Mouse (Mus musculus) midbrain, embryonic 12.5 days (tissue): ENCODE measurements around the gene Gm20075. TPM values are rescaled to one million over a fixed set of nuclear protein-coding genes. Genes with fewer than 3 reads are reported as not detected.
"Not testable (repeated sequence)": the region's sequence is repeated elsewhere in the genome, so short reads cannot be mapped to it uniquely, and the experiment has no call there.

Source experiments
- ATAC-seq: fragments of 200-750 bp; cut with Nextera tagmentation; 2 replicates; pipeline ENCODE4 v1.8.0; 2017; ENCODE audit warnings: low read depth, moderate TSS enrichment, moderate library complexity; ENCODE audit not compliant: low FRiP score
- H3K27ac ChIP-seq: fragments of 300-500 bp; sonication (generic); replicated peaks from 2 replicates; pipeline ENCODE4 v1.5.1; 2016; ENCODE audit warnings: mild to moderate bottlenecking
- H3K27me3 ChIP-seq: fragments of 300-500 bp; sonication (generic); 2 replicates; pipeline ENCODE4 v1.6.1; 2016; ENCODE audit warnings: mild to moderate bottlenecking
- H3K36me3 ChIP-seq: fragments of 300-500 bp; sonication (generic); 2 replicates; pipeline ENCODE4 v1.6.1; 2016
- H3K4me1 ChIP-seq: fragments of 300-500 bp; sonication (generic); 2 replicates; pipeline ENCODE4 v1.6.1; 2016
- H3K4me2 ChIP-seq: fragments of 300-500 bp; sonication (generic); replicated peaks from 2 replicates; pipeline ENCODE4 v1.6.1; 2016; ENCODE audit warnings: mild to moderate bottlenecking, moderate library complexity
- H3K4me3 ChIP-seq: fragments of 300-500 bp; sonication (generic); 2 replicates; pipeline ENCODE4 v1.5.1; 2016; ENCODE audit warnings: mild to moderate bottlenecking
- H3K9ac ChIP-seq: fragments of 300-500 bp; sonication (generic); replicated peaks from 2 replicates; pipeline ENCODE4 v1.6.1; 2016; ENCODE audit warnings: mild to moderate bottlenecking, moderate library complexity
- H3K9me3 ChIP-seq: fragments of 300-500 bp; sonication (generic); 2 replicates; pipeline ENCODE4 v1.6.1; 2016; ENCODE audit warnings: mild to moderate bottlenecking
- WGBS: fragments of 180-500 bp; shearing (Covaris S2); methylation state at CpG from one replicate; pipeline ENCODE4 v1.1.7; 2016; 5-methylcytosine and 5-hydroxymethylcytosine counted together
- polyA plus RNA-seq: library from polyadenylated mRNA; unstranded; fragments of >200 nt; fragmentation: Nextera tagmentation; extraction: Ambion mirVana; gene quantifications from 2 replicates; pipeline ENCODE4 v1.2.1, GENCODE M21; 2016

The Gm20075 gene
- polyA plus RNA-seq: 27.1 and 39.0 TPM in 2 replicates

DNA sequence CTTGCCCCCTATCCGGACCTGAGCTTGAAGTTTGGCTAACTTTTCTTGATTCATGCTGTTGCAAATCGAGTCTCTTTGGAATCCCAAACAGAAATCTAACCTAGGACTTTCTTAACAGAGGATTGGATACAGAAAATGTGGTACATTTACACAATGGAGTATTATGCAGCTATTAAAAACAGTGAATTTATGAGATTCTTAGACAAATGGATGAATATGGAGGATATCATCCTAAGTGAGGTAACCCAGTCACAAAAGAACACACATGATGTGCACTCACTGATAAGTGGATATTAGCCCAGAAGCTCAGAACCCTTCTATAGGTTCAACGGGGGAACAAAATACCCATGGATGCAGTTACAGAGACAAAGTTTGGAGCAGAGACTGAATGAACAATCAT lies at the start of gene Gm20075:
Gene Gm20075 (minus strand): TSS at position 101 of the 400 bp plus-strand sequence.
- H3K27ac ChIP-seq, H3K36me3 ChIP-seq, H3K4me1 ChIP-seq, H3K9ac ChIP-seq, H3K4me3 ChIP-seq, H3K4me2 ChIP-seq, H3K9me3 ChIP-seq, ATAC-seq, H3K27me3 ChIP-seq: not testable (repeated sequence)
- 88% methylated on average over 3 of the region's 3 CpGs for WGBS

DNA sequence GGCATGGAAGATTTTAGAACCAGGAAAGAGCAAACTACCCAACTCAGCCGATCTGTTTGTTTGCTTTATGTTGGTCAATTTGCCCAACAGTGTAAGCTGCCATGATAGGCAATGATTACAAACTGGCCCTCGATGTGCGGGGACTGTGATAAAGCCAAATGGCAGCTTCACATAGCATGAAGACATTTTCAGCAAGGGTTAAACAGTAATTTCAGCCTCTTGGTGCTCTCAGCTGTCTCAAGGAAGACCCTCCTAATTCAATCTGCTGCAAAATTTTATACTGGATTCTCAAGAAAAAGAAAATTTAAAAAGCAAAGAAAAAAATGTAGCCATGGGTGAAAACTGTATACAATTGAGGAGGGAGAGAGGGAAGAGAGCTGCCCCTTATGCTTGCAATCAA lies 47.9 kb upstream of the Gm20075 start:
- Histone ChIP-seq H3K36me3 (no peaks in the 10 kb centered on the region), H3K4me3 (no peak overlapping the region), H3K27me3 (peaks cover 54% of the 10 kb centered on the region), H3K4me2 (no peak overlapping the region), H3K27ac (no peak overlapping the region), H3K9ac (no peak overlapping the region), H3K9me3 (no peaks in the 10 kb centered on the region), H3K4me1 (peaks cover 19% of the 10 kb centered on the region)
- WGBS: 85% methylated on average over 3 of the region's 3 CpGs
- ATAC-seq: no peak

DNA sequence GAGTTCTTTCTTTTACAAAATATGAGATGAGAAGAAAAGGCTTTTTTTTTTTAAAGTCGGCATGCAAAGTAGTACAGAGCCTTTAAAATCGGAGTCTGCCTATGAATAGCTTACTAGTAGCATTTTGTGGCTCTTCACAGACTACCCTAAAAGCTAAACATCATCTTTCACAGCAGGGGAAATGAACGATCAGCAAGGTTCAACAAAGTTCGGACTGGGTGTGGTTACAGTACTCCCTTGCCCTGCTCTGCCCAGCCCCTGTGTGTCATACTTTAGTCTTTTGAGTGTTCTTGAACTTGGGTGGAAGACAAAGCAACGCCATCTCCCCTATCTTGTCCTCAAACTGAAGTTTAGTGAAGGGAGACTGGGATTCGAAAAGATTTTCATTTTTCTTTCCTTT lies 45.5 kb upstream of the Gm20075 start:
- Histone ChIP-seq H3K27ac (no peak overlapping the region), H3K36me3 (no peaks in the 10 kb centered on the region), H3K9ac (no peak overlapping the region), H3K9me3 (no peaks in the 10 kb centered on the region), H3K4me3 (no peak overlapping the region), H3K4me1 (peaks cover 8% of the 10 kb centered on the region), H3K27me3 (peaks cover 30% of the 10 kb centered on the region), H3K4me2 (no peak overlapping the region)
- no peak for ATAC-seq
- WGBS: 86% methylated on average over 6 of the region's 6 CpGs

DNA sequence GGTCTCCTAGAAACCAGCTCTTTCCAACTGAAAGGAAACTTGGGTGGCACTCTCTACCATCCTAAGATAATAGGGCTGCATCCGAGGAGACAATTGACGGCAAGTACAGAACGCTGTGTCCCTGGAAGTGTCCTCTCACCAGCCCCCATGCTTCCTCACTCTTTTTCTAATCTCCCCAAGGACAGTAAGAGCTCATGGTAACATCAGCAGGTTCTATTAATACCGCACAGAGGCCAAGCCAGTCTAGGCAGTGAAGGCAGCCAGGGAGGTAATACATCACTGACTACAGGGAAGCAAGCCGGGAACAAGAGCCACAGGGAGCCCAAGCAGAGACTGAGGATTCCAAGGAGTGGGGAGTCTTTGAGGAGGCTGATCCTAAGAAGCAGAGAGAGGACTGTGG lies 43.8 kb upstream of the Gm20075 start:
- H3K9me3 ChIP-seq: no peaks in the 10 kb centered on the region
- H3K4me2 ChIP-seq: no peak overlapping the region
- H3K27ac ChIP-seq: no peak overlapping the region
- no peaks in the 10 kb centered on the region for H3K36me3 ChIP-seq
- H3K4me1 ChIP-seq: no peaks in the 10 kb centered on the region
- no peak for ATAC-seq
- no peak overlapping the region for H3K9ac ChIP-seq
- H3K4me3 ChIP-seq: no peak overlapping the region
- H3K27me3 ChIP-seq: peaks cover 14% of the 10 kb centered on the region
- 71% methylated on average over 5 of the region's 5 CpGs for WGBS

DNA sequence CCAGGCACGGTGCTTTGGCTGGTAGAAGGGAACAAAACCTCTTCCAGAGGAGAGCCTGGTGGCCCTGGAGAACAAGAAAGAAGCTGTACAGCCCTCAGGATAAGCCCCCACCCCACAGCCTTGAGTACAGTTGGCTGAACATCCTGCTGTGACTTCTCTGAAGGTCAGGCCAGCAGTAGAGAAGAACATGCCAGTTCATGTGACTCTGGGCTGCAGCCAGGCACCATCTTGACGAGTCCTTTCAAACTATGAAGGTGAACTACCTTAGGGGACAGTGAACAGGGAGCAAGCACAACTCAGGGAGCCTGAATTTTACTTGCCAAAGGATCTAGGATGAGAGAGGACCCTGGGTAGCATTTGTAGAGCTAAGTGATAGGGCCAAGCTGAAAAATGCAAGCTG lies 31.5 kb upstream of the Gm20075 start:
- ATAC-seq: no peak
- H3K9ac ChIP-seq: no peak overlapping the region
- H3K27me3 ChIP-seq: no peaks in the 10 kb centered on the region
- no peaks in the 10 kb centered on the region for H3K36me3 ChIP-seq
- no peak overlapping the region for H3K4me2 ChIP-seq
- H3K9me3 ChIP-seq: no peaks in the 10 kb centered on the region
- H3K4me3 ChIP-seq: no peak overlapping the region
- no peak overlapping the region for H3K27ac ChIP-seq
- 81% methylated on average over 2 of the region's 2 CpGs for WGBS
- H3K4me1 ChIP-seq: no peaks in the 10 kb centered on the region

DNA sequence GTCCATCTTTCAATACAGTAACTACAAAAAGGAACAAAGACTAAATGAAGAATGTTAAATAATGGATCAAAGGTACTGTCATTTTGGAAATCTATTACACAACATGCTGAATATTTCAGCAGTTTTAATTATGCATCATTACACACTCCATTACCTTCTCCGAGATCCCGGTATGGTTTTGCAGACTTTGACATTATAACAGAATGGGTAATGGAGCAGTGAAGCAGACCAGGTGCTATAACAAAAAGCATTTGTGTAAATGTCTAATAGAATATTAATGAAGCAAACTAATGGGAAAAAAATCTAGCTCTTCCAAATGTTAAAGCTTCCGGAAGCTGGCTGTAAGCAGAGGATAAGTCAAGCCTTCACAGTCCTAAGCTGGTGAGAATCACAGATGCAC lies 29.6 kb upstream of the Gm20075 start:
- Histone ChIP-seq H3K27me3 (no peaks in the 10 kb centered on the region), H3K4me2 (no peak overlapping the region), H3K27ac (no peak overlapping the region), H3K4me3 (no peak overlapping the region), H3K4me1 (no peaks in the 10 kb centered on the region), H3K9ac (no peak overlapping the region), H3K36me3 (no peaks in the 10 kb centered on the region), H3K9me3 (no peaks in the 10 kb centered on the region)
- ATAC-seq: no peak
- WGBS: 65% methylated on average over 3 of the region's 3 CpGs

DNA sequence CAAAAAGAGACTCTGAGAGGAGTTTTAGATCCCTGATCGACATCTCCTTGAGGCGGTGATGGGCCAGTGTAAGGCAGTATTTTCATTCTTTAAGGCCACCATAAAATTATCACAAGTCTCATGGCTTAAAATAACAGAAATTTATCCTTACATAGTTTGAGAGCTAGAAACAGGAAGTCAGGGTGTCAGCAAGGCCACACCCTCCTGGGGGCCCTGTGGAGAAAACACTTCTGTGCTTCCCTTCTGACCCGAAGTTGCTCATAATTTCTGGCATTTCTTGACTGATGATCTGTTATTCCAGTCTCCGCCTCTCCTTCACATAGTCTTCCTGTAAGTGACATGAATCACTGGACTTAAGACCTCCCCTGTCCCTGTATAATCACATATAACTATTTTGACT lies 25.2 kb upstream of the Gm20075 start:
- ATAC-seq: no peak
- Histone ChIP-seq H3K27me3 (no peaks in the 10 kb centered on the region), H3K9ac (no peak overlapping the region), H3K27ac (no peak overlapping the region), H3K36me3 (no peaks in the 10 kb centered on the region), H3K9me3 (no peaks in the 10 kb centered on the region), H3K4me2 (no peak overlapping the region), H3K4me1 (no peaks in the 10 kb centered on the region), H3K4me3 (no peak overlapping the region)
- 83% methylated on average over 4 of the region's 4 CpGs for WGBS

DNA sequence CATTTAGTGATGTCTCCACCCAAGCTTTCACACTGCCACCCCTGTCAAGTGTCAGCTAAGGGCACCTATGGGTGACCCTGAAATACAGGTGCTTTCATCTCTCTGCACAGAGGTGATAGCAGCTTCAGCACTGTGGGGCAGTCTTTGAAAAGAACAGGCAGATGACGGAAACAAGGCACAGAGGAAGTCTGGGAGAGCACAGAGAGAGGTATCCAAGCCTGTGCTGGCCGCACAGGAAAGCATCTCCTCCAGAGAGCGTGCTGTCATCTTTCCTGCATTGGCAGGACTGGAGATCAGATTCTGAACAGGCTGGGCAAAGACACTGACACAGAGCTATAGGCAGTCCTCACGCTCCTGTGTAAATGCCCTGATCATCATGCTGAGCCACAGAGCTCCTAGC lies 9.8 kb upstream of the Gm20075 start:
- H3K4me2 ChIP-seq: no peak overlapping the region
- H3K9me3 ChIP-seq: no peaks in the 10 kb centered on the region
- no peak for ATAC-seq
- 70% methylated on average over 4 of the region's 4 CpGs for WGBS
- no peak overlapping the region for H3K27ac ChIP-seq
- H3K27me3 ChIP-seq: no peaks in the 10 kb centered on the region
- no peak overlapping the region for H3K4me3 ChIP-seq
- H3K4me1 ChIP-seq: no peaks in the 10 kb centered on the region
- no peaks in the 10 kb centered on the region for H3K36me3 ChIP-seq
- no peak overlapping the region for H3K9ac ChIP-seq

DNA sequence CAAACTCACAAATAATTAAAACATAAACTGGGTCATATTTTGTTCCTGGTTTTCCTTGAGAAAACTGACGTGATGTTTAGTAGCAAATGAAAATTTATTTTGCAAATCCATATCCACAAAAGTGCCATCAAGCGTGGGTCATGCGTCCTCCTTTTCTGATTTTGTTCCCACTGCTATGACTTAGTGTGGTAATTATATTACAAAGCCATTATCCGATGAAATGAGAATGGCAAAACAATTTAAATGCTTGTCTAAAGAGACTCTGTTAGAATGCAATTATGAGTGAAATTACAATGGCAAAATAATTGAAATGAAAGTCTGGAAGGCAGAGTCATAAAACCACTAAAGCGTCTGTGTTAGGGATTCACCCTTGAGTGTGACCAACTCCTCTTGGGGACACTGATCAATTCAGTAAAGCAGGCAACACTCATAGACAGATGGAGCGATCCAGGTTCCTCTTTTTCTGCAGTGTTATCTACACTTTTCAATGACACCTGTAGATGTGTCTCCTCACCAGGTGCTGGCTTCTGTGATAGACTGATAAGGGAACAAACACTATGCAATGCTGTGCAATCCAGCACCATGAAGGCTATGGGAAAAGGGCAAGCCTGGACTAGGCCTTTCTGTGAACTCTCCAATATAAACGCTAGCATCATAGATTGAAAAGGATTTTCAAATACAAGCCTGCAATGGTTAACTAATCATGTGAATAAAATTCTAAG lies 4.6 kb upstream of the Gm20075 start:
- no peak overlapping the region for H3K4me3 ChIP-seq
- H3K27ac ChIP-seq: no peak overlapping the region
- H3K9ac ChIP-seq: no peak overlapping the region
- no peak overlapping the region for H3K4me2 ChIP-seq
- H3K4me1 ChIP-seq: no peaks in the 10 kb centered on the region
- 87% methylated on average over 7 of the region's 7 CpGs for WGBS
- ATAC-seq: no peak
- H3K9me3 ChIP-seq: no peaks in the 10 kb centered on the region
- H3K27me3 ChIP-seq: no peaks in the 10 kb centered on the region
- H3K36me3 ChIP-seq: no peaks in the 10 kb centered on the region

DNA sequence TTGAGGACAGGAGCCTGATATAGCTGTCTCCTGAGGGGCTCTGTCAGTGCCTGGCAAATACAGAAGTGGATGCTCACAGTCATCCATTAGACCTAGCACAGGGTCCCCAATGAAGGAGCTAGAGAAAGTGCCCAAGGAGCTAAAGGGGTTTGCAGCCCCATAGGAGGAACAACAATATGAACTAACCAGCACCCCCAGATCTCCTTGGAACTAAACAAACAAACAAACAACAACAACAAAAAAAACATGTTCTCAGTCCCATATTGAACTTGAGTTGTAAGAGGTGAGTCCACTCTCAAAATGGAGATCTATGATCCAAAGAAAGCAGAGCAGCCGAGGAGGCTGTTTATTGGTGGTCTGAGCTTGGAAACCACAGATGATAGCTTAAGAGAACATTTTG lies 578 bp upstream of the Gm20075 start, which contains the start of gene Gm17190:
Gene Gm17190 (plus strand): TSS at position 301 of the 400 bp plus-strand sequence.
- H3K9ac ChIP-seq, H3K36me3 ChIP-seq, H3K4me2 ChIP-seq, H3K9me3 ChIP-seq, ATAC-seq, H3K4me3 ChIP-seq, H3K27ac ChIP-seq, H3K27me3 ChIP-seq, H3K4me1 ChIP-seq: not testable (repeated sequence)
- 100% methylated on average over 1 of the region's 1 CpGs for WGBS

DNA sequence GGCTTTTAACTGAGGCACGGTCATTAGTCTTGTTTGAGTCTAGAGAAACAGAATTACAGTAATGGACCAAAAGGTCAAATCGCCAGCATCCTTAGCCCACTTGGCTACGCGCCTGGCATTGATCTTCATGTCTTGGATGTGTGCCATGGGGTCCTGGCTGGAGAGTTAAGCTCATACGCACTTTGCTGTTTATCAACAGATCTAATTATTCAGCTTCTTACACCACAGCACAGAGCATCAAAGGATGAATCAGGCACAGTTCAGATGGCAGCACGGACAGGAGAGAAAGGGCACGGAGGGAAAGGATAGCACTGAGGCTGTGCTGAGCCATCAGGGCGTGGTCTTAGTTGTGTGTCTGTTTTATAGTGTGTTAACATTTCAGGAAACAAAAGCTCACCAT lies 7.6 kb downstream of the Gm20075 start:
- Histone ChIP-seq H3K9me3 (no peaks in the 10 kb centered on the region), H3K27ac (no peak overlapping the region), H3K9ac (no peak overlapping the region), H3K4me3 (no peak overlapping the region), H3K27me3 (no peaks in the 10 kb centered on the region), H3K4me2 (no peak overlapping the region), H3K36me3 (no peaks in the 10 kb centered on the region), H3K4me1 (no peaks in the 10 kb centered on the region)
- WGBS: 67% methylated on average over 8 of the region's 8 CpGs
- ATAC-seq: no peak

DNA sequence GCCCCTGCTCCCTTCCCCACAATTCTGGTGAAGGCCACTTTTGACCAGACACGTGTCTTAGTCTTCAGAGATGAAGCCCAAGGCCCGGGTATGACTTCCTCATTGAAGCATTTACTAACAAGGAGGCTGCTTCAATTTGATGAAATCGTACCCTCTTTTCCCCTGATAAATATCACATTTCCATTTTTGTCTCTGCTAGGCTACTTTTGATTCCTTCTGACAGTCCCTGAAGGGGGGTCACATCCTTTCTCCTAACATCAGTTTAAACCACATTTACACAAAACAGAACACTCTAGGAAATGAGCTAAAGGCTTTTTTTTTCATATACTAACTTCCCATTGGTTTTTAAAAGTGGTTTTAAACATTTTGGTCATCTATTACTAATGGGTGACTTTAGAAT lies 28.4 kb downstream of the Gm20075 start:
- H3K27me3 ChIP-seq: no peaks in the 10 kb centered on the region
- no peaks in the 10 kb centered on the region for H3K9me3 ChIP-seq
- WGBS: 92% methylated on average over 3 of the region's 3 CpGs
- H3K4me3 ChIP-seq: no peak overlapping the region
- H3K4me2 ChIP-seq: no peak overlapping the region
- no peaks in the 10 kb centered on the region for H3K36me3 ChIP-seq
- no peak overlapping the region for H3K27ac ChIP-seq
- no peak for ATAC-seq
- H3K4me1 ChIP-seq: no peaks in the 10 kb centered on the region
- H3K9ac ChIP-seq: no peak overlapping the region

DNA sequence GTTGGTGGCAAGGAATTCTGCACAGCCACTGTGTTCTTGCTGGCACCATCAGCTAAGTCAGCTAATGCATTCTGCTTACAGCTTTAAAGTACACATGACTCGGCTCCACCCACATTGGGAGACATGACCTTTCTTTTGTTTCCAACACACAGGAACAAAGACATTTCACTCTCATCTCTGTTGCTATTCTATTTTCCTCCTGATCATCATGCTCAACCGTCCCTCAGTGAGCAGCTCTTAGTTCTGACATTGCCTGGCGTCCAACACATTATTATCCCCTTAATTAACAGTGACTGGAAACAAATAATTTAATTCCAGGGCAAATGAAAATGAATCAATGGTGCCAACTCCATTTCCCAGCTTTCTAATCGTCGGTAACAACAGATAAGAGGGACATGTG lies 35.8 kb downstream of the Gm20075 start:
- Histone ChIP-seq H3K36me3 (no peaks in the 10 kb centered on the region), H3K27ac (no peak overlapping the region), H3K4me1 (no peaks in the 10 kb centered on the region), H3K4me2 (no peak overlapping the region), H3K9ac (no peak overlapping the region), H3K27me3 (no peaks in the 10 kb centered on the region), H3K9me3 (no peaks in the 10 kb centered on the region), H3K4me3 (no peak overlapping the region)
- 44% methylated on average over 5 of the region's 5 CpGs for WGBS
- no peak for ATAC-seq
